8 mouse cellular contexts compared by ENCODE assay signal in genomic region chr2:148580286-148580966, GRCm38 (mm10).
DNase-seq lines count a peak whose midpoint lies in the region; ATAC-seq and TF ChIP-seq lines count a peak whose summit lies in the region.

No protein-coding gene starts in this region.

- no peaks in the 10 kb centered on the region for H3K9me3 ChIP-seq in liver, postnatal 0 days (ENCODE audit: low read length)
- no peaks in the 10 kb centered on the region for H3K9me3 ChIP-seq in liver, embryonic 12.5 days (replicated peaks)
- H3K9me3 ChIP-seq in embryonic facial prominence, embryonic 14.5 days (ENCODE audit: control insufficient read depth, low read length) = no peaks in the 10 kb centered on the region

- H3K36me3 ChIP-seq in liver, postnatal 0 days (replicated peaks; ENCODE audit: insufficient read depth, low read length) = no peaks in the 10 kb centered on the region
- no peaks in the 10 kb centered on the region for H3K36me3 ChIP-seq in liver, embryonic 12.5 days
- no peaks in the 10 kb centered on the region for H3K36me3 ChIP-seq in embryonic facial prominence, embryonic 14.5 days (ENCODE audit: control insufficient read depth, insufficient read depth, low read length)

- H3K4me1 ChIP-seq in liver, postnatal 0 days (ENCODE audit: insufficient read depth) = peaks cover 2% of the 10 kb centered on the region; the same call in 1 of the 2 replicates
- H3K4me1 ChIP-seq in liver, embryonic 12.5 days = no peaks in the 10 kb centered on the region
- H3K4me1 ChIP-seq in embryonic facial prominence, embryonic 14.5 days (ENCODE audit: control insufficient read depth, insufficient read depth, low read length) = no peaks in the 10 kb centered on the region

- ATAC-seq in liver, postnatal 0 days = no peak
- ATAC-seq in liver, embryonic 12.5 days = no peak
- no peak for ATAC-seq in embryonic facial prominence, embryonic 14.5 days (ENCODE audit: low read depth)

- no peak for TF ChIP-seq EP300 in liver, postnatal 0 days (IDR thresholded peaks at IDR 0.05; ENCODE audit: low read depth)

- no peak overlapping the region for H3K27ac ChIP-seq in liver, postnatal 0 days (ENCODE audit: low read depth)
- H3K27ac ChIP-seq in liver, embryonic 12.5 days = no peak overlapping the region
- no peak overlapping the region for H3K27ac ChIP-seq in embryonic facial prominence, embryonic 14.5 days (replicated peaks; ENCODE audit: low read depth, low read length)

- H3K4me2 ChIP-seq in liver, postnatal 0 days (ENCODE audit: low read depth, low read length) = no peak overlapping the region
- no peak overlapping the region for H3K4me2 ChIP-seq in liver, embryonic 12.5 days
- no peak overlapping the region for H3K4me2 ChIP-seq in embryonic facial prominence, embryonic 14.5 days (ENCODE audit: low read depth, low read length)

- peak; percentile 20 to 78 for DNase-seq in adrenal gland, adult (ENCODE audit: inconsistent age in 2 of 2, low spot score in 1 of 2)
- no peak for DNase-seq in adrenal gland, postnatal 4 days (ENCODE audit: low spot score in 2 of 2)
- peak; percentile 19 for DNase-seq in liver, postnatal 0 days
- DNase-seq in embryonic facial prominence, embryonic 14.5 days (ENCODE audit: low spot score) = peak; percentile 65
- DNase-seq in kidney, adult 9 months = peak; percentile 58
- DNase-seq in lung, postnatal 36 days = peak; percentile 77
- DNase-seq in right cerebral cortex, postnatal 36 days (ENCODE audit: low spot score in 2 of 2) = peak; percentile 9 to 18

- no peak overlapping the region for H3K9ac ChIP-seq in liver, postnatal 0 days (replicated peaks)
- no peak overlapping the region for H3K9ac ChIP-seq in liver, embryonic 12.5 days
- H3K9ac ChIP-seq in embryonic facial prominence, embryonic 14.5 days (ENCODE audit: low read depth, low read length) = no peak overlapping the region

- no peak overlapping the region for H3K4me3 ChIP-seq in liver, postnatal 0 days (ENCODE audit: low read depth, low read length)
- H3K4me3 ChIP-seq in liver, embryonic 12.5 days = no peak overlapping the region
- H3K4me3 ChIP-seq in embryonic facial prominence, embryonic 14.5 days (ENCODE audit: low read depth, low read length) = no peak overlapping the region

- WGBS in liver, postnatal 0 days (ENCODE audit: insufficient replicate concordance) = 38% methylated on average over 7 of the region's 7 CpGs
- 26% methylated on average over 7 of the region's 7 CpGs for WGBS in liver, embryonic 12.5 days (ENCODE audit: insufficient replicate concordance)
- WGBS in embryonic facial prominence, embryonic 14.5 days = 46% methylated on average over 7 of the region's 7 CpGs

- TF ChIP-seq CTCF in liver, postnatal 0 days (IDR thresholded peaks at IDR 0.05; ENCODE audit: low read depth) = peak; percentile 79

- no peaks in the 10 kb centered on the region for H3K27me3 ChIP-seq in liver, postnatal 0 days (ENCODE audit: insufficient read depth, low read length)
- H3K27me3 ChIP-seq in liver, embryonic 12.5 days (replicated peaks) = no peaks in the 10 kb centered on the region
- no peaks in the 10 kb centered on the region for H3K27me3 ChIP-seq in embryonic facial prominence, embryonic 14.5 days (replicated peaks; ENCODE audit: control insufficient read depth, insufficient read depth, low read length)

Comparison
In these comparisons a context has a peak if more than half of its experiments do, and no peak if none do; other contexts are left out.
1. DNase-seq: peak in adrenal gland, adult (2 of 2), liver, postnatal 0 days (single experiment), embryonic facial prominence, embryonic 14.5 days (single experiment), kidney, adult 9 months (single experiment), lung, postnatal 36 days (single experiment) and right cerebral cortex, postnatal 36 days (2 of 2); none in adrenal gland, postnatal 4 days (0 of 2).